Mouse (Mus musculus) ES-E14 (cell line): ENCODE results near the gene Cd200r3. TPM values are rescaled to one million over a fixed set of nuclear protein-coding genes. Genes with fewer than 3 reads are reported as not detected.

Source experiments
- DNase-seq: peaks from one replicate; pipeline ENCODE4 v3.0.0-alpha.2; 2013; ENCODE audit warnings: low read depth, low spot score
- H3K27ac ChIP-seq: 2 replicates; pipeline ENCODE4 v1.5.1; 2012; ENCODE audit warnings: low read depth, mild to moderate bottlenecking, low read length, moderate library complexity, mixed read lengths; ENCODE audit not compliant: poor library complexity, insufficient read depth, severe bottlenecking
- H3K36me3 ChIP-seq: 2 replicates; pipeline ENCODE4 v1.6.1; 2012; ENCODE audit warnings: mild to moderate bottlenecking, low read length, moderate library complexity, mixed read lengths; ENCODE audit not compliant: control insufficient read depth, poor library complexity, insufficient read depth, severe bottlenecking
- H3K4me1 ChIP-seq, 2 experiments: fragments of 150-350 bp in 1 of 2; sonication (generic) in 1 of 2; 2 replicates each; pipeline ENCODE4 v1.6.1; 2012; ENCODE audit warnings: low read length in 2 of 2, mild to moderate bottlenecking in 1 of 2, mixed read lengths in 1 of 2; ENCODE audit not compliant: control insufficient read depth in 2 of 2, insufficient read depth in 2 of 2, poor library complexity in 1 of 2
- H3K4me3 ChIP-seq, 2 experiments: fragments of 150-350 bp in 1 of 2; sonication (generic) in 1 of 2; 2 replicates each; pipeline ENCODE4 v1.5.1; 2012; ENCODE audit warnings: low read length in 2 of 2, low read depth in 1 of 2, mild to moderate bottlenecking in 1 of 2, mixed read lengths in 1 of 2; ENCODE audit not compliant: insufficient read depth in 1 of 2, poor library complexity in 1 of 2, severe bottlenecking in 1 of 2
- H3K9ac ChIP-seq: 2 replicates; pipeline ENCODE4 v1.6.1; 2012; ENCODE audit warnings: low read depth, mild to moderate bottlenecking, low read length, mixed read lengths; ENCODE audit not compliant: poor library complexity, insufficient read depth, severe bottlenecking
- H3K9me3 ChIP-seq: fragments of 150-350 bp; sonication (generic); 2 replicates; pipeline ENCODE4 v1.6.1; 2012; ENCODE audit warnings: low read depth, mild to moderate bottlenecking, low read length; ENCODE audit not compliant: control insufficient read depth, insufficient read depth
- CHD2 ChIP-seq: IDR thresholded peaks from 2 replicates; pipeline ENCODE4 v1.6.1; 2014; ENCODE audit warnings: mild to moderate bottlenecking, low read depth, low read length, inconsistent platforms
- HCFC1 ChIP-seq: IDR thresholded peaks from 2 replicates; pipeline ENCODE4 v1.6.1; 2012; ENCODE audit warnings: low read length, inconsistent platforms, borderline replicate concordance; ENCODE audit not compliant: insufficient read depth
- MAFK ChIP-seq: IDR thresholded peaks from 2 replicates; pipeline ENCODE4 v1.6.1; 2014; ENCODE audit warnings: mild to moderate bottlenecking, low read depth, low read length, inconsistent platforms; ENCODE audit not compliant: insufficient read depth
- ZC3H11A ChIP-seq: IDR thresholded peaks from 2 replicates; pipeline ENCODE4 v1.6.1; 2012; ENCODE audit warnings: low read depth, mild to moderate bottlenecking, inconsistent platforms, low read length, borderline replicate concordance
- ZNF384 ChIP-seq: IDR thresholded peaks from 2 replicates; pipeline ENCODE4 v1.6.1; 2012; ENCODE audit warnings: low read depth, low read length, inconsistent platforms
- in situ Hi-C, 2 experiments: fragments of 600-800 bp; cut with MboI; formaldehyde crosslinking; loops; one replicate each; pipeline ENCODE4 v1.15.1; 2025; ENCODE audit warnings: low sequenced_read_pairs in 2 of 2, inconsistent platforms in 1 of 2; ENCODE audit not compliant: unreplicated experiment in 2 of 2
- total RNA-seq: library from RNA; depleted of rRNA; stranded (reverse); fragments of 300-350 nt; gene quantifications from 2 replicates; pipeline ENCODE4 v1.2.3, GENCODE M21; 2012

Cd200r3 gene
- total RNA-seq, 1 experiment: not detected

DNA sequence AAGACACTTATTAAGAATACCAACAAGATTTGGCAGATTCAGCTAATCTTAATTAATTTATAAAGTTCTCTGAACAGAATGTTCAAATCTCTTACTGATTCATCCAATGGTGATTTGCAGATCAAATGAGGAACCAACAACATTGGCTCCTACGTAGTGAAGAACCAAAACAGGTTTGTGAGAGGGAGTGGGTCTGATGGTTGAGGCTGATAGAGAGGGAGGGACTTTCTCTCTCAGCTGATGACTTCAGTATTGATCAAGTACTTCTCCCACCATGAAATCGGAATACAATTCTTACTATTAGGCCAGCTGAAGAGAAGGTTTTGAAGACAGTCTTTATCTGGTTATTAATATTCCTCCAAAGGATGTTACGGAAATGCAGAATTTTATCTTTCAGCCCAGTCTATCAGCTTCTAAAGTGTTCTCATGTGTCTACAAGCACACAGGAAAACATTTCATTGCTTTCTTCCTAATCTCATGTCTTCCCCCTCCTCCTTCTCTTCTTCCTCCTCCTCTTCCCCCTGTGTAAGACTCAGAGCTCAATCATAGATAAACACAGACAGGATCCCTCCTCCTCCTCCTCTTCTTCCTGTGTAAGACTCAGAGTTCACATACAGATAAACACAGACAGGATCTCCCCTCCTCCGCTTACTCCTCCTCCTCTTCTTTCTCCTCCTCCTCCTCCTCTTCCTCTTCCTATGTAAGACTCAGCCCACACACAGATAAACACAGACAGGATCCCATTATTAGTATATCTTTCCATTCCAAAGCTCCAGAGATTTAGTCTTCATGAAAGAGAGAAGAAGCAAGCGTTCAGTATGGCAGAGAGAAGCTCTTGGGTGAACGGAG is 21.3 kb downstream of the Cd200r3 start:
- TF ChIP-seq HCFC1: no peak
- no peak for TF ChIP-seq CHD2
- TF ChIP-seq ZNF384: no peak
- TF ChIP-seq ZC3H11A: no peak
- TF ChIP-seq MAFK: no peak
- no peak overlapping the region for H3K27ac ChIP-seq
- no peaks in the 10 kb centered on the region for H3K36me3 ChIP-seq
- H3K9ac ChIP-seq: no peak overlapping the region
- H3K4me1 ChIP-seq: no peaks in the 10 kb centered on the region
- no peak for DNase-seq
- H3K9me3 ChIP-seq: no peaks in the 10 kb centered on the region
- in situ Hi-C loops: no loop called here
- H3K4me3 ChIP-seq: no peak overlapping the region

DNA sequence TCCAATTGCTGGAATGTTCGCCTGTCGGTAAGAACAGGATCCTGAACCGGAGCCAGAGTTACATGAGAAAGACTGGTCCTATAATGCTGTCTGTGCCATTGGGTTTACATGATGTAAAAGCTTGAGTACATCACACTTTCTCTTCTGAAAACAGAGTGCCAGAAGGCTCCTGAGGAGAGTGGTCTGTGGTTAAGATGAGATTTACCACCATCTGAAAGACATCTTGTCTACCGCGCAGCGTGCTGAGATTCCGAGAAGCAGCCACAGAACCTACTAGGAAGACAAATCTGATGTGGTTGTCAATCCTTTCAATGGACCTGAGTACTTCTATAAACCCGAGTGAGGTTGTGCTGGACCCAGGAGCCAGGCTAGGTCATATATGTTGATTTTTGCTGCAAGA is 21.9 kb downstream of the Cd200r3 start:
- Histone ChIP-seq H3K27ac (no peak overlapping the region), H3K9me3 (no peaks in the 10 kb centered on the region), H3K36me3 (no peaks in the 10 kb centered on the region), H3K4me1 (no peaks in the 10 kb centered on the region), H3K9ac (no peak overlapping the region), H3K4me3 (no peak overlapping the region)
- in situ Hi-C loops: no loop called here
- TF ChIP-seq CHD2: no peak
- no peak for TF ChIP-seq HCFC1
- TF ChIP-seq ZNF384: no peak
- no peak for TF ChIP-seq MAFK
- TF ChIP-seq ZC3H11A: no peak
- DNase-seq: no peak

DNA sequence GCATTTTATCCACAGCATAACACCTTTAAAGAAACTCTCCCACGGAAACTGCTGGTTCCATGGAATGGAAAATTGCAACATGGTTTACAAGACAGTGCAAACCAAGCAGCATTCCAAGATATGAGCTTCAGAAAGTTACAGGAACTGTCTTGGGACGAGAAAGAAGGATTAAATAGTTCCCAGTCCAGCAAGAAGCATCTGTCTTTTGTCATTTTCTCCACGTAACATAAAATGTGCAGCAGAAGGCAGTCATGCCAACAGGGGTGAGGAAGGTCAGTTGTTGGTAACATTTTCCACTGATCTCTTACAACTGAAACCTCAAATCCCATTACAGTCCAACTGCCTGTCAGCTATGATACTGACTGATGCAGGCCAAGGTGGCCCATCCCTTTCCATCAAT is 22.4 kb downstream of the Cd200r3 start:
- in situ Hi-C loops: no loop called here

DNA sequence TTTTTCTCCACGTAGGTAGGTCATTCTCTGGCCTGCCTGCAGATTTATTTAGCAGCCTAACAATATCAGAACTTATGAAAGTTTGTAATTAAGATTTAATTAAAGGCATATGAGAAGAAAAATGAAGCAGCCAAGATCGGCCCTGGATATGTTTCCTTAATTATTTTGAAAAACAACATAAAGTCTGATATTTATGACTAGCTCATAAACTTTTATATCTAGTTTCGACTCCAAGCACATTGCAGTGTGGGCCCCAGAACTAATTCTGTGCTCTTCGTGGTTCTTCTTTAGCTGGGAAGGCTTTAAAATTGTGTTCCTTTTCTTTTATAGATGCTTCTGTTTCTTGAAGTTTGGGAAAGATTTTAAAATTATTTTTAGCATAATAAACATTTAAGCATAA is 23.4 kb downstream of the Cd200r3 start:
- H3K36me3 ChIP-seq: no peaks in the 10 kb centered on the region
- H3K4me1 ChIP-seq: no peaks in the 10 kb centered on the region
- H3K27ac ChIP-seq: no peak overlapping the region
- DNase-seq: no peak
- H3K4me3 ChIP-seq: no peak overlapping the region
- no peak overlapping the region for H3K9ac ChIP-seq
- H3K9me3 ChIP-seq: no peaks in the 10 kb centered on the region
- TF ChIP-seq MAFK (no peak), HCFC1 (no peak), ZNF384 (no peak), CHD2 (no peak)
- in situ Hi-C loops: no loop called here

More for the DNA sequence above, 22.4 kb downstream of the Cd200r3 start:
- Histone ChIP-seq H3K4me3 (no peak overlapping the region), H3K36me3 (no peaks in the 10 kb centered on the region), H3K4me1 (no peaks in the 10 kb centered on the region), H3K9ac (no peak overlapping the region), H3K27ac (no peak overlapping the region), H3K9me3 (no peaks in the 10 kb centered on the region)
- DNase-seq: no peak
- TF ChIP-seq MAFK: no peak
- no peak for TF ChIP-seq HCFC1
- TF ChIP-seq CHD2: no peak
- no peak for TF ChIP-seq ZC3H11A
- no peak for TF ChIP-seq ZNF384

DNA sequence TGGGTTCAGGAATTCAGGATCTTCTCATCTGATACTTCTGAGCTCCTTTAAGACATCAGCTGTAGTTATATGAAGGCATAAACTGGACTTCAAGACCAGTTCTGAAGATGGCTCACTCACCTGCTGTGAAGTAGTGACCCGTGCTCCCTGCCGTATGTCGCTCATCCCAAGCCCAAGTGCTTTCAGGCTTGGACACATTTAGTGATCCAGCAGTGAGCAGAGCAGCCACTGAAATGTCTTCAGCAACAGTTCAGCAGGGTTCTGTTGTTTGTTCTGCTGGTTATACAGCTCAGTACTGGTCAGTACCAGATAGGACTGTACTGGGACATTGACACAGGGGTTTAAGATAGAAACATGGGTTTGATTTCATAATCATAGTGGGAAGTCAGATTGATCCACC is 24.6 kb downstream of the Cd200r3 start:
- Histone ChIP-seq H3K4me1 (no peaks in the 10 kb centered on the region), H3K9me3 (no peaks in the 10 kb centered on the region), H3K36me3 (no peaks in the 10 kb centered on the region), H3K27ac (no peak overlapping the region), H3K9ac (no peak overlapping the region), H3K4me3 (no peak overlapping the region)
- no peak for TF ChIP-seq ZC3H11A
- no peak for TF ChIP-seq MAFK
- TF ChIP-seq ZNF384: no peak
- TF ChIP-seq HCFC1: no peak
- TF ChIP-seq CHD2: no peak
- in situ Hi-C loops: no loop called here
- no peak for DNase-seq
